Mouse (Mus musculus) gastrocnemius, adult 2 months (tissue): ENCODE results near the gene Mef2c. TPM values are rescaled to one million over a fixed set of nuclear protein-coding genes. Genes with fewer than 3 reads are reported as not detected.

Experiments used
- DNase-seq: peaks from one replicate; pipeline ENCODE4 v3.0.0; 2022
- H3K27ac ChIP-seq: fragments of 200-600 bp; 2 replicates; pipeline ENCODE4 v1.8.1; 2022; ENCODE audit warnings: mild to moderate bottlenecking
- H3K4me3 ChIP-seq: fragments of 200-600 bp; 2 replicates; pipeline ENCODE4 v1.8.1; 2022; ENCODE audit warnings: mild to moderate bottlenecking, moderate library complexity
- CTCF ChIP-seq: fragments of 200-600 bp; IDR thresholded peaks from 2 replicates; pipeline ENCODE4 v1.8.1; 2022; ENCODE audit warnings: antibody characterized with exemption, mild to moderate bottlenecking, moderate library complexity
- intact Hi-C: fragments of 180-260 bp; cut with DNase I; formaldehyde crosslinking; loops from one replicate; pipeline ENCODE4 v1.15.1; 2025
- total RNA-seq, 2 experiments: library from RNA; stranded (reverse); gene quantifications; 2 replicates each; pipeline ENCODE4 v1.2.3; 2021

Mef2c gene
- total RNA-seq, 2 experiments from 2014 or later, result 354 to 497 TPM

- intact Hi-C loops, result loop anchor here (5.0 to 10.0 kb wide), 3 partner anchors 118 to 1705 kb away; no protein-coding TSS in a partner anchor
- H3K4me3 ChIP-seq, result no peak overlapping the region
- DNase-seq, result no peak
- no peak for TF ChIP-seq CTCF
- H3K27ac ChIP-seq, result peak overlapping the region; percentile 46
Observed at GRCm38 (mm10) chr13:83649795-83650476, 146.1 kb downstream of the Mef2c start.

DNA sequence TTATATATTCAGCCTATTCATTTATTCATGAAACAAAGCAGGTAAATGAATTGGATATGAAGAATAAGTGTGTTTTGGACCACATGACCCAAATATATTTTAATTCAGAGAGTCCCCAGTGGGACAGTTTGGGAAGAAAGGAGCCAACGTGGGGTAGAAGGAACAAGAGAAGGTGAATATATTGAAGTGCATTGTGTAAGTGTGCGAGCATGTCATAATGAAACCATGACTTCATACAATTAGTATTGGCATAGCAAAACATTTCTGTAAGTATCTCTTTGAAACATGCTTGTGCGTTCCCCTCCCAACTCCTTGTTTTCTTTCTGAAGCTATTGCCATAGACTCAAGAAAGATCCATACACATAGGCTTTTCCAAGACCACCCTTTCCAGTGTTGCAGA is 147.0 kb downstream of the Mef2c start:
- no peak for DNase-seq
- no peak overlapping the region for H3K27ac ChIP-seq
- no peak for TF ChIP-seq CTCF
- no peak overlapping the region for H3K4me3 ChIP-seq
- intact Hi-C loops, result loop anchor here (5.0 to 10.0 kb wide), 3 partner anchors 119 to 1706 kb away; no protein-coding TSS in a partner anchor

- Histone ChIP-seq H3K27ac (peak overlapping the region; percentile 65), H3K4me3 (no peak overlapping the region)
- intact Hi-C loops, result loop anchor here (5.0 to 10.0 kb wide), 3 partner anchors 120 to 1707 kb away; no protein-coding TSS in a partner anchor
- no peak for TF ChIP-seq CTCF
- DNase-seq, result no peak
Observed at GRCm38 (mm10) chr13:83651941-83652548, 148.2 kb downstream of the Mef2c start.

DNA sequence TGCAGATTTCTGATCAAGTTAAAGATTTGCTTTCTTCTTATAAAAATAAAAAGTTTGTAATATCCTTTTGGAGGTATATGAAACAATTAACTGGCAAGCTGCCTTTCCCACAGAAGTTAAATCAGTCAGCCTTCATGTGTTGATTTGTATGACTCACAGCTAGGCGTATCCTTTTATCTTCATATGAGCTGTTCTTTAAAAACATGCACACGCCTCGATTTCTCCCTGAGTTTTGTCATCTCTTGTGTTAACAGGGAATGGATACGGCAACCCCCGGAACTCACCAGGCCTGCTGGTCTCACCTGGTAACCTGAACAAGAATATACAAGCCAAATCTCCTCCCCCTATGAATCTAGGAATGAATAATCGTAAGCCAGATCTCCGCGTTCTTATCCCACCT is 148.7 kb downstream of the Mef2c start:
- intact Hi-C loops, result loop anchor here (5.0 to 10.0 kb wide), 3 partner anchors 120 to 1708 kb away; no protein-coding TSS in a partner anchor
- Histone ChIP-seq H3K4me3 (no peak overlapping the region), H3K27ac (peak overlapping the region; percentile 65; the same call in 1 of the 2 replicates)
- TF ChIP-seq CTCF, result no peak
- DNase-seq, result no peak

DNA sequence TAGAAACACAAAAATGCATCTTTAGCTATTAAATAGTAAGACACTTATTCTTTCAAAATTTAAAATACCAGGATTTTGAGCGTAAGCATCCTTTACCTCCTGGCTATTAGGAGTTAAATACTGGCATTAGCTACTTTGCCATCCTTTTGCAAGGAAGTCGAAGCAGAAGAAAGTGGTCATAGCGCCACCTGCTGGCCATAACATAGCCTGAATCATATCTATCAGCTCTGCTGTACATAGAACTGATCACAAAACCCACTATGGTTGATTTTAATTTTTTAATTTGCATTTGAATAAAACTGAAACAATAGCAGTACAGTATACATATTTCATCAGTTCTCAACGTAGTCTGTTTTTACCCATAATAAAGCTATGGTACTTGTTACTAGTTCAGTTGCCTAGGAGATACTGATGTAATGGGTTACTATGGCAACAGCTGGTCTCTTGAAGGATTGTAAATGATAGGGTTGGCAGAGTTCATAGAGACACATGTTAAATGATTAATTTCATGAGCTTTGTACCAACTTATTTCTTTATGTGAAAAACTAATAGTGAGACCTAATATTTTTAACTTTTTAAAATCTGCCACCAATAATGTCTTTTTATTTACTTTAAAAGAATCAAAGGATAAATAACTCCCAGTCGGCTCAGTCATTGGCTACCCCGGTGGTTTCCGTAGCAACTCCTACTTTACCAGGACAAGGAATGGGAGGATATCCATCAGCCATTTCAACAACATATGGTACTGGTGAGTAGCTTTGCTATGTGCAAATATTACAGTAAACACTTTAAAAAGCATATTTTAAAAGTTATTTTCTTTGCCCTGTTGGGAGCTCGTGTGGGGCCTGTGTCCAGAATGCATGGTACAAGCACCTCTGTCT is 151.3 kb downstream of the Mef2c start:
- DNase-seq, result peak; percentile 85
- Histone ChIP-seq H3K27ac (no peak overlapping the region), H3K4me3 (no peak overlapping the region)
- intact Hi-C loops, result loop anchor here (5.0 to 10.0 kb wide), 4 partner anchors 123 to 1710 kb away; no protein-coding TSS in a partner anchor
- TF ChIP-seq CTCF, result peak; percentile 94

DNA sequence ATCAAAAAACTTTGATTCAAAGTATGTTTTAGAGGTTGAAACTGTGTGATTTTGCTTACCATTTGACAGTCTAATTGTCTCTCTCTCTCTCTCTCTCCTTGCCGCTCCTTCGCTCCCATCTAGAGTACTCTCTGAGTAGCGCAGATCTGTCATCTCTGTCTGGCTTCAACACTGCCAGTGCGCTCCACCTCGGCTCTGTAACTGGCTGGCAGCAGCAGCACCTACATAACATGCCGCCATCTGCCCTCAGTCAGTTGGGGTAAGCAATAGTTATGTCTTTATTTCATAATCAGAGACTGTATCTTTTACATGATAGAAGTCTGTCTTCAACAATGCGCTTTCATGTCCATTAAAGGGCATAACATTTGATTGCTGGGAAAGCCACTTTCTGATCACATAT is 152.3 kb downstream of the Mef2c start:
- intact Hi-C loops, result loop anchor here (5.0 to 10.0 kb wide), 3 partner anchors 139 to 1711 kb away; no protein-coding TSS in a partner anchor

GRCm38 (mm10) chr13:83656773-83657172 is 152.9 kb downstream of the Mef2c start:
- no peak for DNase-seq
- intact Hi-C loops, result loop anchor here (5.0 to 10.0 kb wide), 3 partner anchors 139 to 1712 kb away; no protein-coding TSS in a partner anchor
- H3K4me3 ChIP-seq, result no peak overlapping the region
- H3K27ac ChIP-seq, result no peak overlapping the region
- TF ChIP-seq CTCF, result peak; percentile 69

More for the DNA sequence above, 152.3 kb downstream of the Mef2c start:
- no peak for TF ChIP-seq CTCF
- no peak for DNase-seq
- H3K27ac ChIP-seq, result peak overlapping the region; percentile 31; the same call in 1 of the 2 replicates
- H3K4me3 ChIP-seq, result no peak overlapping the region

DNA sequence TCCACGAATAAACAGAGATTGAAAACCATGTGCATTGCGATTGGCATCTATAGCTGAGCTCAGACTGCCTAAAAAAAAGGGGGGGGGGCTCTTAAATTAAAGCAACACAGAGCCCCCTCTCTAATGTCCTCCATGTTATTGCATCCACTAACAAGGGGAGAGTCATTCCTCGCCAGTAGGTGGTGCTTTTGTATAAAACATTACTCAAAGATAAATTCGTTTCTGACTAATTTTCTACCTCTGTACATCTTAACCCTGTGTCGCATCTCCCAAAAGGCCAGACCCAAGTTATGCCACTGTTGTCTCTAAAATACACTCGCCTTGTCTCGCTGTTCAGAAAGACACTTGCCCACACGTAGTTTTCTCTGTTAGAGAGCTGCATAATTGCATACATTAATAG is 156.9 kb downstream of the Mef2c start:
- no peak; the same call in 1 of the 2 replicates for TF ChIP-seq CTCF
- no peak overlapping the region for H3K27ac ChIP-seq
- no peak overlapping the region for H3K4me3 ChIP-seq
- no peak for DNase-seq
- intact Hi-C loops, result no loop called here

DNA sequence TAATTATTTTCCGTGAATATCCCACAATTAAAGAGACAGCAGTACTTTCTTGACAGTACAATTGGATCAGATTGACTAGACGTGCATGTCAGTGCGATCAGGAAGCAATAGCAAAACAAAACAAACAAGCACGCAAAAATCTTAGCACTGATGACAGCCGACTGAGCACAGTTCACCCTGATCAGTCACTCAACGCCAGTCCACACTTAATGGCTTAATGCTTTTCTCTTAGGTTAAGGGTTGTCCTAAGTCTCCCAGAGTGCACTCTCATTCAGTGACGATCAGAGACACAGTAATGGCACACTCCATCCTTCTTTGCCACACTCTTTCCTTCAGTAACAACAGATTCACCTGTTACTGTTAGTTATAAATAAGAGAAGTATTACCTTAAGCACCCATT is 157.3 kb downstream of the Mef2c start:
- DNase-seq, result no peak
- intact Hi-C loops, result no loop called here
- Histone ChIP-seq H3K4me3 (no peak overlapping the region), H3K27ac (no peak overlapping the region)
- TF ChIP-seq CTCF, result no peak

- intact Hi-C loops, result no loop called here
- TF ChIP-seq CTCF, result no peak
- no peak for DNase-seq
- H3K4me3 ChIP-seq, result no peak overlapping the region
- H3K27ac ChIP-seq, result no peak overlapping the region
Observed at GRCm38 (mm10) chr13:83662089-83662551, 158.3 kb downstream of the Mef2c start.

DNA sequence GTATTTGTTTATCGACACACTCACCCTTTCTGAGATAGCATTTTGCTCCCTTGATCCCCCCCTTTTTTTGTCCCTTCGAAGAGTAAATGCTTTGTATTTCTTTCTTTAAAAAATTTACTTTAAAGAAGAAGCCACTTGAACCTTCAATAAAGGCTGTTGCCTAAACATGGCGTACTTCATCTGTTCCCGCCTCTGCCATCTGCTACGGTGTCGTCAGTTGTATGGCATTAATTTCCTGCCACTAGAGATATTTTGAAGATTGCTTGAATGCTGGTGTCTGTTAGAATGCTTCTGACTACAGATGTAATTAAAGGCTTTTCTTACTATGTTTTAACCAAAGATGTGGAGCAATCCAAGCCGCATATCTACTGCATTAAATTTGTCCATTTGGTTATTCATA is 162.3 kb downstream of the Mef2c start:
- DNase-seq, result no peak
- TF ChIP-seq CTCF, result no peak
- Histone ChIP-seq H3K4me3 (no peak overlapping the region), H3K27ac (no peak overlapping the region)
- intact Hi-C loops, result no loop called here

DNA sequence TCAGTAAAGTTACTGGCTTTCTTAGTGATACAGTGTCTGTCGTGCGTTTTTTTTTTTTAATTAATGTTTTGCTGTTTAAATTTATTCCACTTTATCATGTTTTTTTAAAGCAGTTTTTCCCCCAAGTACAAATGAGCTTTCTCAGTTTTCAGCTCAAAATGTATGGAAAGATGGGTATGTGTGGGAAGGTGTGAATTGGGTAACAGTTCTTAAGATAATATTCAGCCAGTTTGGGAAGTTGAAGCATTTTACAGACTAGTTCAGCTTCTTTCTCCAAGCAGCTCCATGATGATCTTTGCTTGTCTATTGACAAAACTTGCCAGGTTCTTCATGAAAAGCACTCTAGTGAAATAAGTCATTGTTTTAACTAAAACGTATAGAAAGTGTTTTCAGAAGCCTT is 163.2 kb downstream of the Mef2c start:
- intact Hi-C loops, result no loop called here
- H3K27ac ChIP-seq, result no peak overlapping the region
- DNase-seq, result no peak
- no peak for TF ChIP-seq CTCF
- H3K4me3 ChIP-seq, result no peak overlapping the region
